Mouse (Mus musculus) kidney, postnatal 0 days (tissue): Measurements from ENCODE around the gene Lpxn. TPM values are rescaled to one million over a fixed set of nuclear protein-coding genes. Genes with fewer than 3 reads are reported as not detected.

ENCODE experiments used
- ATAC-seq: fragments of 200-750 bp; cut with Nextera tagmentation; replicated peaks from 2 replicates; pipeline ENCODE4 v1.8.0; 2017; ENCODE audit warnings: low read depth, moderate number of reproducible peaks, moderate TSS enrichment, moderate library complexity; ENCODE audit not compliant: low FRiP score
- DNase-seq: peaks from one replicate; pipeline ENCODE4 v3.0.0-alpha.2; 2016; ENCODE audit warnings: low spot score
- H3K27ac ChIP-seq: fragments of 300-500 bp; sonication (generic); 2 replicates; pipeline ENCODE4 v1.5.1; 2014; ENCODE audit warnings: mild to moderate bottlenecking
- H3K27me3 ChIP-seq: fragments of 300-500 bp; sonication (generic); 2 replicates; pipeline ENCODE4 v1.6.1; 2014; ENCODE audit warnings: low read length, mixed read lengths; ENCODE audit not compliant: insufficient read depth
- H3K36me3 ChIP-seq: fragments of 300-500 bp; sonication (generic); 2 replicates; pipeline ENCODE4 v1.6.1; 2014; ENCODE audit warnings: low read length, mixed read lengths; ENCODE audit not compliant: insufficient read depth
- H3K4me1 ChIP-seq: fragments of 300-500 bp; sonication (generic); replicated peaks from 2 replicates; pipeline ENCODE4 v1.6.1; 2014; ENCODE audit warnings: antibody characterized with exemption, low read length, mixed read lengths; ENCODE audit not compliant: insufficient read depth
- H3K4me2 ChIP-seq: fragments of 300-500 bp; sonication (generic); 2 replicates; pipeline ENCODE4 v1.6.1; 2014; ENCODE audit warnings: mild to moderate bottlenecking, low read length, moderate library complexity, mixed read lengths
- H3K4me3 ChIP-seq: fragments of 300-500 bp; sonication (generic); replicated peaks from 2 replicates; pipeline ENCODE4 v1.5.1; 2014; ENCODE audit warnings: low read depth, low read length
- H3K9ac ChIP-seq: fragments of 300-500 bp; sonication (generic); 2 replicates; pipeline ENCODE4 v1.6.1; 2014; ENCODE audit warnings: low read depth, low read length
- H3K9me3 ChIP-seq: fragments of 300-500 bp; sonication (generic); replicated peaks from 2 replicates; pipeline ENCODE4 v1.6.1; 2016; ENCODE audit warnings: low read length, inconsistent platforms, mixed read lengths
- CTCF ChIP-seq: IDR thresholded peaks from 2 replicates; pipeline ENCODE4 v1.5.1; 2016; ENCODE audit warnings: antibody characterized with exemption, low read depth, mild to moderate bottlenecking, moderate library complexity
- WGBS: fragments of 180-500 bp; shearing (Covaris S2); extraction: QIAGEN DNeasy Blood & Tissue Kit; methylation state at CpG from one replicate; pipeline ENCODE4 v1.1.7; 2014; 5-methylcytosine and 5-hydroxymethylcytosine counted together
- polyA plus RNA-seq: library from polyadenylated mRNA; unstranded; fragments of >200 nt; fragmentation: Nextera tagmentation; extraction: Ambion mirVana; gene quantifications from 2 replicates; pipeline ENCODE4 v1.2.1, GENCODE M21; 2015

Gene Lpxn
- polyA plus RNA-seq, 1 experiment from 2014 or later, result 2.2 TPM

GRCm38 (mm10) chr19:12802830-12803229 is 6.8 kb downstream of the Lpxn start:
- ATAC-seq (no peak), DNase-seq (no peak)
- TF ChIP-seq CTCF, result no peak
- no peak overlapping the region for H3K4me3 ChIP-seq
- no peak overlapping the region for H3K9ac ChIP-seq
- no peaks in the 10 kb centered on the region for H3K36me3 ChIP-seq
- 73% methylated on average over 3 of the region's 3 CpGs for WGBS
- no peak overlapping the region for H3K4me2 ChIP-seq
- no peaks in the 10 kb centered on the region for H3K27me3 ChIP-seq
- no peaks in the 10 kb centered on the region for H3K9me3 ChIP-seq
- H3K27ac ChIP-seq, result no peak overlapping the region
- H3K4me1 ChIP-seq, result no peaks in the 10 kb centered on the region

DNA sequence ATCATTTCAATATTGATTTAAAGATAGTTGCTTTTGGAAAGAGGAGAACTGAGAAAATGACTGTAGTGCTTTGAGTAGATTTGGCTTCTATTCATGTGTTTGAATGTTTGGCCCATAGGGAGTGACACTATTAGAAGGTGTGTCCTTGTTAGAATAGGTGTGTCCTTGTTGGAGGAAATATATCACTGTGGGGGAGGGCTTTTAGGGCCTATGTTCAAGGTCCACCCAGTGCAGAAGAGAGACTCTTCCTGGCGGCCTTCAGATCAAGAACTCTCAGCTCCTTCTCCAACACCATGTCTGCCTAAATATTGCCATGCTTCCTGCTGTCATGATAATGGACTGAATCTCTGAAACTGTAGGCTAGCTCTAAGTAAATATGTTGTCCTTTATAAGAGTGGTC is 8.2 kb downstream of the Lpxn start:
- Histone ChIP-seq H3K27me3 (no peaks in the 10 kb centered on the region), H3K4me1 (no peaks in the 10 kb centered on the region), H3K4me3 (no peak overlapping the region), H3K27ac (no peak overlapping the region), H3K36me3 (no peaks in the 10 kb centered on the region), H3K9ac (no peak overlapping the region), H3K9me3 (no peaks in the 10 kb centered on the region), H3K4me2 (no peak overlapping the region)
- TF ChIP-seq CTCF, result no peak
- WGBS, result 79% methylated on average over 1 of the region's 1 CpGs
- ATAC-seq (no peak), DNase-seq (no peak)

GRCm38 (mm10) chr19:12805730-12806129 is 9.7 kb downstream of the Lpxn start:
- 84% methylated on average over 3 of the region's 3 CpGs for WGBS
- Histone ChIP-seq H3K9me3 (no peaks in the 10 kb centered on the region), H3K4me3 (no peak overlapping the region), H3K36me3 (no peaks in the 10 kb centered on the region), H3K27me3 (no peaks in the 10 kb centered on the region), H3K4me1 (no peaks in the 10 kb centered on the region), H3K9ac (no peak overlapping the region), H3K4me2 (no peak overlapping the region), H3K27ac (no peak overlapping the region)
- DNase-seq (no peak), ATAC-seq (no peak)
- no peak for TF ChIP-seq CTCF

DNA sequence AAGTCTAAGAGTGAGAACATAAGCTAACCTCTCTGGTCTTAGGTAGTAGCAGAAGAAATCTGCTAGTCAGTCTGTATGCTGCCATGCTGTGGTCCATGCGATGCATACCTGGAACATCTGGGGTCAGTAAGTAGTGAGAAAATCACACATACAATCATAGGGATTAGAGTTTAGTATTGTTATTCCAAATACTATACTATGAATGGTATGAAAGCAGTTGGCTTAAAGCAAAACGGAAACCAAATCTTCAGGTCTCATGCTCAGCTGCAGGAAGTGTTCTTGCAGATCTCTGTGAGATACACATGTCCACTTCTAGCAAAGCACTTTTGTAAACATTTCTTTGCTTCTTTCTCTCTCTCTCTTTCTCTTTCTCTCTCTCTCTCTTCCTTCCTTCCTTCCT is 10.2 kb downstream of the Lpxn start:
- no peaks in the 10 kb centered on the region for H3K36me3 ChIP-seq
- no peak for TF ChIP-seq CTCF
- no peak overlapping the region for H3K27ac ChIP-seq
- no peak overlapping the region for H3K9ac ChIP-seq
- no peak for DNase-seq
- H3K27me3 ChIP-seq, result no peaks in the 10 kb centered on the region
- H3K4me2 ChIP-seq, result no peak overlapping the region
- H3K4me1 ChIP-seq, result no peaks in the 10 kb centered on the region
- no peaks in the 10 kb centered on the region for H3K9me3 ChIP-seq
- no peak overlapping the region for H3K4me3 ChIP-seq
- 71% methylated on average over 2 of the region's 2 CpGs for WGBS
- no peak for ATAC-seq

DNA sequence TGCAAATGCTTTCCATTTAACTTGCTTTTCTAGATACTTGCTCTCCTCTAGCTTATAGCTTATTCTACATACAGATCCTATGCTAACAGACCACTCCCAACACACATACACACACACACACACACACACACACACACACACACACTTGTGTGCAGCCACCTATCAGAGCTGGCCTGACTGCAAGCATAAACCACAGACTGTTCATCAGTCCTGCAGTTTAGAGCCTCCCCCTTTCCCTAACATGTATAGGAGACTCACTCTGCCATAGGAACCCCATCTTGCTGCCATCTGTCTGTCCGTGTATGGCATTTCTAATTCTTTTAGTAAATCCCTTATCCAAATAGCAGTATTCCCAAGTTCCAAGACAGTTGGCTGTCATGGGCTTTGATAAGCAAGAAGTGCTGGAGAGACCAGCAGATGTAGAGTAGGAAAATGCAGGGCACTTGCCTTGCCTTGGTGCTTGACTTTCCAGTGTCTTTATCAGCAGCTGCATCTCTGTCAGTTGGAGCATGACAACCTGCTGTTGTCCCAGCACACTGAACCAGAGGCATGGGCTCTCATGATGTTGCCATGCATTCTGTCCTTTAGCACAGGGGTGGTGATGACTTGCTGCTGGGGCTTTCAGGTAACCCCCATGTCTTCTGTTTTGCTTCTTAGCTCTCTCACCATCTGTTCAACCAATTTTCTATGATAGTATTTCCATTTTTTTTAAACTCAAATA is 16.8 kb downstream of the Lpxn start:
- no peaks in the 10 kb centered on the region for H3K9me3 ChIP-seq
- H3K4me1 ChIP-seq, result no peaks in the 10 kb centered on the region
- DNase-seq (no peak), ATAC-seq (no peak)
- no peak overlapping the region for H3K27ac ChIP-seq
- no peaks in the 10 kb centered on the region for H3K27me3 ChIP-seq
- no peak overlapping the region for H3K4me3 ChIP-seq
- no peaks in the 10 kb centered on the region for H3K36me3 ChIP-seq
- H3K4me2 ChIP-seq, result no peak overlapping the region
- TF ChIP-seq CTCF, result no peak
- H3K9ac ChIP-seq, result no peak overlapping the region
- 68% methylated on average over 1 of the region's 1 CpGs for whole genome bisulfite sequencing

DNA sequence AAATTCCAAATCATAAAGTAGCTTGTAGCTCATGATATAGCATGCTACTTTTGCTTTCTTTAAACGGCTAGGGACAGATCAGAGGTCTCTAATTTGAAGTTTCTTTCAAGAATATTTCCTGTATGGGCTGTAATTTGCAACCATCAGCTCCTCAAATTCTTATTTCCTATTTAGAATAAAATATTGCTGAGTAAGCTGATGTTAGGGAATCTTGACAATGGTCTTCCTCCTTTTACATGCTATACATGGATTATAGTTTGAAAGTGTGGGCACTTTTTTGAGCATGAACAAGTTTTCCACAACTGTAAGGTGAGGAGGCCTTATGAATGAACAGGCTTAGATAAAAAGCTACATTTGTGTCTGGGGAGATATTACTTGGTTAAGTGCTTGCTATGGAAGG is 17.9 kb downstream of the Lpxn start:
- ATAC-seq, result no peak
- H3K4me2 ChIP-seq, result no peak overlapping the region
- TF ChIP-seq CTCF, result no peak

GRCm38 (mm10) chr19:12818507-12818906 is 22.5 kb downstream of the Lpxn start:
- Histone ChIP-seq H3K36me3 (no peaks in the 10 kb centered on the region), H3K4me1 (no peaks in the 10 kb centered on the region), H3K27ac (no peak overlapping the region), H3K9ac (no peak overlapping the region), H3K4me3 (no peak overlapping the region), H3K27me3 (no peaks in the 10 kb centered on the region), H3K9me3 (no peaks in the 10 kb centered on the region), H3K4me2 (no peak overlapping the region)
- DNase-seq (no peak), ATAC-seq (no peak)
- no peak for TF ChIP-seq CTCF
- 94% methylated on average over 1 of the region's 1 CpGs for WGBS

More for the DNA sequence above, 17.9 kb downstream of the Lpxn start:
- Histone ChIP-seq H3K27ac (no peak overlapping the region), H3K9ac (no peak overlapping the region), H3K4me1 (no peaks in the 10 kb centered on the region), H3K9me3 (no peaks in the 10 kb centered on the region), H3K36me3 (no peaks in the 10 kb centered on the region), H3K27me3 (no peaks in the 10 kb centered on the region), H3K4me3 (no peak overlapping the region)
- 65% methylated on average over 1 of the region's 1 CpGs for WGBS
- DNase-seq, result no peak
